Mouse (Mus musculus): ENCODE measurements around the gene 1700034I23Rik. TPM values are rescaled to one million over a fixed set of nuclear protein-coding genes. Genes with fewer than 3 reads are reported as not detected.
A peak's percentile ranks its signal among the peaks of the same experiment; 100 is the strongest.
"Not testable (repeated sequence)": the region's sequence is repeated elsewhere in the genome, so short reads cannot be mapped to it uniquely, and the experiment has no call there.

1700034I23Rik gene
- 0.14 and 0.23 TPM in 2 replicates for polyA plus RNA-seq (2016; fragmentation: Nextera tagmentation; extraction: Ambion mirVana)

- WGBS = 96% methylated on average over 5 of the region's 10 CpGs
- not testable (repeated sequence) for ATAC-seq (ENCODE audit: insufficient number of reproducible peaks, insufficient read depth, low FRiP score, low TSS enrichment, low read depth); H3K4me2 ChIP-seq; H3K36me3 ChIP-seq; H3K27ac ChIP-seq; H3K4me3 ChIP-seq (replicated peaks); H3K9ac ChIP-seq (replicated peaks); H3K27me3 ChIP-seq; H3K9me3 ChIP-seq; H3K4me1 ChIP-seq (replicated peaks)
These were observed at the start of gene 1700034I23Rik for GRCm38 (mm10) chr3:40902443-40902842. Gene 1700034I23Rik (minus strand): TSS chr3:40902543.

GRCm38 (mm10) chr3:40951365-40951764 is 49.0 kb upstream of the 1700034I23Rik start:
- H3K4me2 ChIP-seq = peak overlapping the region; percentile 98
- H3K4me1 ChIP-seq (replicated peaks) = peaks cover 6% of the 10 kb centered on the region; the same call in 1 of the 2 replicates
- no peak overlapping the region for H3K9ac ChIP-seq (replicated peaks)
- no peak for ATAC-seq (ENCODE audit: insufficient number of reproducible peaks, insufficient read depth, low FRiP score, low TSS enrichment, low read depth)
- 17% methylated on average over 7 of the region's 7 CpGs for WGBS
- 0 out of 2 replicates have a peak, but pooled peaks cover 4% of the 10 kb centered on the region for H3K9me3 ChIP-seq
- peaks cover 43% of the 10 kb centered on the region for H3K27me3 ChIP-seq
- no peak overlapping the region for H3K27ac ChIP-seq
- H3K4me3 ChIP-seq (replicated peaks) = peak overlapping the region; percentile 75
- no peaks in the 10 kb centered on the region for H3K36me3 ChIP-seq

- Histone ChIP-seq H3K4me1 (replicated peaks) (peaks cover 6% of the 10 kb centered on the region; the same call in 1 of the 2 replicates), H3K27me3 (peaks cover 43% of the 10 kb centered on the region), H3K27ac (no peak overlapping the region), H3K4me3 (replicated peaks) (peak overlapping the region; percentile 75), H3K4me2 (peak overlapping the region; percentile 98), H3K9me3 (0 out of 2 replicates have a peak, but pooled peaks cover 4% of the 10 kb centered on the region), H3K9ac (replicated peaks) (peak overlapping the region; percentile 66), H3K36me3 (no peaks in the 10 kb centered on the region)
- ATAC-seq (ENCODE audit: insufficient number of reproducible peaks, insufficient read depth, low FRiP score, low TSS enrichment, low read depth) = no peak
- WGBS = under 1% methylated on average over 43 of the region's 43 CpGs
These were observed 48.4 kb upstream of the 1700034I23Rik start for GRCm38 (mm10) chr3:40950601-40951201.

GRCm38 (mm10) chr3:40949903-40950600 is 47.7 kb upstream of the 1700034I23Rik start:
- ATAC-seq (ENCODE audit: insufficient number of reproducible peaks, insufficient read depth, low FRiP score, low TSS enrichment, low read depth) = peak; percentile 64
- peak overlapping the region; percentile 75 for H3K4me3 ChIP-seq (replicated peaks)
- H3K27ac ChIP-seq = no peak overlapping the region
- no peaks in the 10 kb centered on the region for H3K36me3 ChIP-seq
- peak overlapping the region; percentile 98 for H3K4me2 ChIP-seq
- under 1% methylated on average over 81 of the region's 118 CpGs for WGBS
- peak overlapping the region; percentile 66 for H3K9ac ChIP-seq (replicated peaks)
- H3K9me3 ChIP-seq = 0 out of 2 replicates have a peak, but pooled peaks cover 4% of the 10 kb centered on the region
- H3K27me3 ChIP-seq = peaks cover 43% of the 10 kb centered on the region
- peaks cover 6% of the 10 kb centered on the region; the same call in 1 of the 2 replicates for H3K4me1 ChIP-seq (replicated peaks)

- Histone ChIP-seq H3K36me3 (no peaks in the 10 kb centered on the region), H3K9me3 (0 out of 2 replicates have a peak, but pooled peaks cover 4% of the 10 kb centered on the region), H3K9ac (replicated peaks) (peak within 1 kb of the TSS; percentile 66), H3K4me2 (peak within 1 kb of the TSS; percentile 98), H3K27ac (no peak within 1 kb of the TSS), H3K4me1 (replicated peaks) (peaks cover 6% of the 10 kb centered on the region; the same call in 1 of the 2 replicates), H3K27me3 (peaks cover 43% of the 10 kb centered on the region), H3K4me3 (replicated peaks) (peak within 1 kb of the TSS; percentile 75)
- under 1% methylated on average over 65 of the region's 66 CpGs for WGBS
- ATAC-seq (ENCODE audit: insufficient number of reproducible peaks, insufficient read depth, low FRiP score, low TSS enrichment, low read depth) = peak; percentile 96
These were observed 47.0 kb upstream of the 1700034I23Rik start, which contains the start of gene Larp1b for GRCm38 (mm10) chr3:40949170-40949902. Gene Larp1b (plus strand): TSS chr3:40949828.

- H3K36me3 ChIP-seq = peaks cover 10% of the 10 kb centered on the region
- no peaks in the 10 kb centered on the region for H3K9me3 ChIP-seq
- no peak for ATAC-seq (ENCODE audit: insufficient number of reproducible peaks, insufficient read depth, low FRiP score, low TSS enrichment, low read depth)
- no peaks in the 10 kb centered on the region for H3K27me3 ChIP-seq
- H3K4me1 ChIP-seq (replicated peaks) = no peaks in the 10 kb centered on the region
- H3K27ac ChIP-seq = no peak overlapping the region
- H3K4me3 ChIP-seq (replicated peaks) = no peak overlapping the region
- no peak overlapping the region for H3K9ac ChIP-seq (replicated peaks)
- H3K4me2 ChIP-seq = no peak overlapping the region
These were observed 36.7 kb upstream of the 1700034I23Rik start for GRCm38 (mm10) chr3:40939019-40939418.

GRCm38 (mm10) chr3:40938592-40938991 is 36.2 kb upstream of the 1700034I23Rik start:
- 92% methylated on average over 4 of the region's 4 CpGs for WGBS
- H3K4me3 ChIP-seq (replicated peaks) = no peak overlapping the region
- no peaks in the 10 kb centered on the region for H3K27me3 ChIP-seq
- H3K36me3 ChIP-seq = peaks cover 15% of the 10 kb centered on the region
- no peak overlapping the region for H3K27ac ChIP-seq
- no peaks in the 10 kb centered on the region for H3K9me3 ChIP-seq
- ATAC-seq (ENCODE audit: insufficient number of reproducible peaks, insufficient read depth, low FRiP score, low TSS enrichment, low read depth) = no peak
- H3K9ac ChIP-seq (replicated peaks) = no peak overlapping the region
- H3K4me1 ChIP-seq (replicated peaks) = no peaks in the 10 kb centered on the region
- no peak overlapping the region for H3K4me2 ChIP-seq

- Histone ChIP-seq H3K4me3 (replicated peaks) (no peak overlapping the region), H3K36me3 (peaks cover 17% of the 10 kb centered on the region), H3K9me3 (no peaks in the 10 kb centered on the region), H3K4me1 (replicated peaks) (no peaks in the 10 kb centered on the region), H3K27ac (no peak overlapping the region), H3K9ac (replicated peaks) (no peak overlapping the region), H3K4me2 (no peak overlapping the region), H3K27me3 (no peaks in the 10 kb centered on the region)
- 82% methylated on average over 5 of the region's 5 CpGs for WGBS
- no peak for ATAC-seq (ENCODE audit: insufficient number of reproducible peaks, insufficient read depth, low FRiP score, low TSS enrichment, low read depth)
These were observed 35.8 kb upstream of the 1700034I23Rik start for GRCm38 (mm10) chr3:40938189-40938588.

- Histone ChIP-seq H3K27ac (0 out of 2 replicates have a peak overlapping the region, but pooled peaks have one; percentile 12), H3K9ac (replicated peaks) (peak overlapping the region; percentile 61; the same call in 1 of the 2 replicates), H3K4me2 (peak overlapping the region; percentile 72), H3K4me3 (replicated peaks) (peak overlapping the region; percentile 52)
- ATAC-seq (ENCODE audit: insufficient number of reproducible peaks, insufficient read depth, low FRiP score, low TSS enrichment, low read depth); H3K36me3 ChIP-seq; H3K9me3 ChIP-seq; H3K27me3 ChIP-seq; H3K4me1 ChIP-seq (replicated peaks): not testable (repeated sequence)
- WGBS = 1% methylated on average over 20 of the region's 24 CpGs
These were observed 8.0 kb downstream of the 1700034I23Rik start for GRCm38 (mm10) chr3:40894336-40894735.

- peak overlapping the region; percentile 42; the same call in 1 of the 2 replicates for H3K27ac ChIP-seq
- H3K36me3 ChIP-seq; H3K9me3 ChIP-seq; H3K27me3 ChIP-seq; H3K4me1 ChIP-seq (replicated peaks): not testable (repeated sequence)
- ATAC-seq (ENCODE audit: insufficient number of reproducible peaks, insufficient read depth, low FRiP score, low TSS enrichment, low read depth) = peak; percentile 100
- peak overlapping the region; percentile 48; the same call in 1 of the 2 replicates for H3K9ac ChIP-seq (replicated peaks)
- H3K4me3 ChIP-seq (replicated peaks) = peak overlapping the region; percentile 52
- H3K4me2 ChIP-seq = peak overlapping the region; percentile 72
- WGBS = under 1% methylated on average over 37 of the region's 38 CpGs
These were observed 8.5 kb downstream of the 1700034I23Rik start for GRCm38 (mm10) chr3:40893816-40894258.

Measured in limb, embryonic 12.5 days (tissue).